Mouse (Mus musculus) liver, embryonic 15.5 days (tissue): ENCODE measurements around the gene Crebbp. TPM values are rescaled to one million over a fixed set of nuclear protein-coding genes. Genes with fewer than 3 reads are reported as not detected.

Experiments
- ATAC-seq: fragments of 200-750 bp; cut with Nextera tagmentation; 2 replicates; pipeline ENCODE4 v1.8.0; 2017; ENCODE audit warnings: moderate number of reproducible peaks, mild to moderate bottlenecking, moderate library complexity; ENCODE audit not compliant: insufficient read depth
- H3K27ac ChIP-seq: fragments of 300-500 bp; sonication (generic); replicated peaks from 2 replicates; pipeline ENCODE4 v1.5.1; 2015; ENCODE audit warnings: mild to moderate bottlenecking, inconsistent platforms
- H3K27me3 ChIP-seq: fragments of 300-500 bp; sonication (generic); 2 replicates; pipeline ENCODE4 v1.6.1; 2015; ENCODE audit warnings: mild to moderate bottlenecking, inconsistent platforms
- H3K36me3 ChIP-seq: fragments of 300-500 bp; sonication (generic); replicated peaks from 2 replicates; pipeline ENCODE4 v1.6.1; 2015; ENCODE audit warnings: moderate library complexity, mild to moderate bottlenecking, inconsistent platforms
- H3K4me1 ChIP-seq: fragments of 300-500 bp; sonication (generic); replicated peaks from 2 replicates; pipeline ENCODE4 v1.6.1; 2015; ENCODE audit warnings: inconsistent platforms
- H3K4me2 ChIP-seq: fragments of 300-500 bp; sonication (generic); 2 replicates; pipeline ENCODE4 v1.6.1; 2015; ENCODE audit warnings: moderate library complexity, mild to moderate bottlenecking, inconsistent platforms
- H3K4me3 ChIP-seq: fragments of 300-500 bp; sonication (generic); replicated peaks from 2 replicates; pipeline ENCODE4 v1.5.1; 2015; ENCODE audit warnings: mild to moderate bottlenecking, inconsistent platforms
- H3K9ac ChIP-seq: fragments of 300-500 bp; sonication (generic); 2 replicates; pipeline ENCODE4 v1.6.1; 2015; ENCODE audit warnings: moderate library complexity, mild to moderate bottlenecking, inconsistent platforms
- H3K9me3 ChIP-seq: fragments of 300-500 bp; sonication (generic); replicated peaks from 2 replicates; pipeline ENCODE4 v1.6.1; 2016; ENCODE audit warnings: inconsistent platforms
- WGBS: fragments of 180-500 bp; shearing (Covaris S2); methylation state at CpG from one replicate; pipeline ENCODE4 v1.1.7; 2015; ENCODE audit warnings: mixed read lengths; ENCODE audit not compliant: insufficient replicate concordance; 5-methylcytosine and 5-hydroxymethylcytosine counted together
- polyA plus RNA-seq: library from polyadenylated mRNA; unstranded; fragments of >200 nt; fragmentation: Nextera tagmentation; extraction: Ambion mirVana; gene quantifications from 2 replicates; pipeline ENCODE4 v1.2.1, GENCODE M21; 2015

Gene Crebbp
- polyA plus RNA-seq, 1 experiment from 2014 or later: 7.9 TPM

DNA sequence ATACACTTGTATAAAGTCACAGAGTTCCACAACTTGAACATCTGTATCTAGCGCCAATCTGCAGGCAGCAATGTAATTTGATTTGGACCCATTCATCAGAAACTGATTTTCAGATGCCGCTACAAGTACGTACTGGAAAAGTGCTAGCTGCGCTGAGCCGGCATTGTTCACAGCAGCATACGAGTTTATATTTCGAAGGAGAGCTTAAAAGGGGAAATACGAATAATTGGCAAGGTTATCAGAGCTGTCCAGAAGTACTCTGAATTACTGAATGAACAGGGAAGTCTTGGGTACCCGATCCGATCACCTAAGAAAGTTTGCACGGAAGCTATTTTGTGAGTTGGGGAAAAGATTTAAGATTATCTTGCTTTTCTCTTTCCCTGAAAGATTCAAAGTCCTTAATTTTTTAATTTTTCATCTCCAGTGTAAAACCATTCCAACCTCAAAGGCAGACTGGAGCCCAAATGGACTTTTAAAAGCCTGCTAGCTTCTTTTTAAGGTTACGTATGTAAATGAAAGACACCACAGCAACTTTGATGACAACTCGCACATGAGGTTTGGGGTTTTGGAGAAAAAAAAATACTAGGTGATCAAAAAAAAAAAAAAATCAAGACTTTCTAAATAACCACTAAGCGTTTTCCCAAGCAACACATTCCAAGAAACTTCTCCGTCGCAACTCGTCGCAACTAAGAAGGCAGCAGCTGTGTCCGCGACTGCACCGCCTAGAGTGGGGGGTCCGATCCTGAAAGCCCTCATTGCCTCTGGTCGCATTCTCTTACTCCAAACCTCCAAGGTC is 1.4 kb downstream of the Crebbp start:
- Histone ChIP-seq H3K36me3 (peaks cover 8% of the 10 kb centered on the region), H3K9me3 (no peaks in the 10 kb centered on the region), H3K4me2 (peak overlapping the region; percentile 96), H3K4me3 (peak overlapping the region; percentile 72), H3K27me3 (peaks cover 15% of the 10 kb centered on the region; the same call in 1 of the 2 replicates), H3K27ac (no peak overlapping the region), H3K9ac (peak overlapping the region; percentile 92), H3K4me1 (peaks cover 34% of the 10 kb centered on the region)
- no peak for ATAC-seq
- WGBS: 10% methylated on average over 23 of the region's 23 CpGs

DNA sequence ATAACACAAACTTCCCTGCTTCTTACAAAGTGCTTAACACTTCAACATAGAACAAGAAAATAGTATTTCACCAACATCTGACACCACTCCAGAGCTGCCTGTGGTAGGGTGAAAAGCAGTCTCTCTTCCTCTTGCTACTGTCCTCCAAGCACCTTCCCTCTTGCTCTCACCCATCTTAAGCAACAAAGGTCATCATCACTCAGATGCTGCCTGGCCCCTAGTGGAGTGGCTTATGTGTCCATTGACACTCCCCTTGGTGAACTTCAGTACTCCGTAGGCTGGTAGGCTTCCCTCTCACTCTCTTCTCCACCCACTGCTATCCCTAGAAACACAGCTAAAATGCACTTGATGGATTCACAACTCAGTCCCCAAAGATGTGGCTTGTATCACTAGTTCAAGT is 3.5 kb downstream of the Crebbp start:
- Histone ChIP-seq H3K4me2 (no peak overlapping the region), H3K27ac (no peak overlapping the region), H3K27me3 (peaks cover 9% of the 10 kb centered on the region; the same call in 1 of the 2 replicates), H3K9me3 (no peaks in the 10 kb centered on the region), H3K9ac (no peak overlapping the region), H3K4me1 (peaks cover 34% of the 10 kb centered on the region), H3K4me3 (no peak overlapping the region), H3K36me3 (peaks cover 8% of the 10 kb centered on the region)
- ATAC-seq: no peak
- 82% methylated on average over 1 of the region's 1 CpGs for WGBS

DNA sequence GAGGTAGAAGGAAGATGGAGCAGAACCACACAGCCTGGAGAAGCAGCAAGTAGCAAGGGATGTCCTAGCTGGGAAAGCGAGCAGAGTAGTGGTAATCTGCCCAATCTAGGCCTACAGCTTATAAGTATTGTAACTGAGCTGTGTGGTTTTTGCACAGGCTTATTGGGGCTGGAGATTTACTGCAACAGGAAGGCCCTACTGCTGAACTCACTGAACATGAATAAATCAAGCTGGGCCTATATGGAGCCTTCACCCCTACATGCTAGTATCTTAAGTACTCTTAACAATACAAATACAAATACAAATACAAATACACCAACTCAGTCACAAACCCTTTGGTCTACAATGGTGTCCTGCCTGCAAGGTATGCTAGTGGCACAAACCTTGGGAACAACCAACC is 10.2 kb downstream of the Crebbp start:
- WGBS: 76% methylated on average over 1 of the region's 1 CpGs
- no peak for ATAC-seq
- no peak overlapping the region for H3K4me2 ChIP-seq
- H3K9ac ChIP-seq: no peak overlapping the region
- H3K36me3 ChIP-seq: peaks cover 8% of the 10 kb centered on the region
- no peaks in the 10 kb centered on the region for H3K9me3 ChIP-seq
- H3K27me3 ChIP-seq: no peaks in the 10 kb centered on the region
- no peak overlapping the region for H3K4me3 ChIP-seq
- no peak overlapping the region for H3K27ac ChIP-seq
- H3K4me1 ChIP-seq: peaks cover 27% of the 10 kb centered on the region

DNA sequence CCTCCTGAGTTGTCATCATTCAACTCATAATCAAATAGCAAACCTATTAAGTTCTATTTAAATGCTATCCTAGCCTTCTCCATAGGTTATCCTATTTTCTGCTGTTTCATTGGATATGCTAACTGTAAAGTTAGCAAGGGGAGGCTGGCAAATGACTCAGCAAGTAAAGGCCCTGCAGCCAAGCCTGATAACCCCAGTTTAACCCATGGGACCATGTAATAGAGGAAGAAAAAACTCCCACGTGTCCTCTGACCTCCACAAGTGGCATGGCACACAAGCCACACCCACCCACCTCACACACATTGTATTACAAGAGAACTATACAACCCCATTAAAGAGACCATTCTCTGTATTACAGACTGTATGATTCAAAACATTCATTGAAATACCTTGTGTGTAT is 13.8 kb downstream of the Crebbp start:
- WGBS: 0% methylated on average over 1 of the region's 1 CpGs
- no peak overlapping the region for H3K27ac ChIP-seq
- H3K9ac ChIP-seq: no peak overlapping the region
- peaks cover 32% of the 10 kb centered on the region for H3K4me1 ChIP-seq
- no peaks in the 10 kb centered on the region for H3K27me3 ChIP-seq
- peak; percentile 85 for ATAC-seq
- H3K36me3 ChIP-seq: no peaks in the 10 kb centered on the region
- H3K4me3 ChIP-seq: no peak overlapping the region
- H3K4me2 ChIP-seq: no peak overlapping the region
- H3K9me3 ChIP-seq: no peaks in the 10 kb centered on the region

DNA sequence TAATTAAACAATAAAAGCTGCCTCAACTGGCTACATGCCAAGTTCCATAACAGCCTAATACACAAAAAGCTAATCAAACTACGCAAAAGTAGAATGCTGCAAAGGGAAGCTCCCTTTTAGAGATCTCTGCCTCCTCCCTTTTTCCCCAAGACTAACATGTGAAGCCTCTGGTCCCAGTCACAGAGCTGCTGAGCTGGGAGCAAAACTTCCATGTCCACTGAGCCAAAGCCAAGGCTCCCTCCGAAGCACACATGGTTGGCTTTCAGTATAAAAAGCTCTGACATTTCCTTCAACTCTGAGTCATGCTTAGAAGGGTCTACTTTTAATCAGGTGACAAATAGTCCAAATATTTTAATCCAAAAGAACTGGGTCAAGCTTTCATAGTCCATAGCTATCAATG is 14.2 kb downstream of the Crebbp start:
- ATAC-seq: peak; percentile 28; the same call in 1 of the 2 replicates
- H3K4me2 ChIP-seq: no peak overlapping the region

DNA sequence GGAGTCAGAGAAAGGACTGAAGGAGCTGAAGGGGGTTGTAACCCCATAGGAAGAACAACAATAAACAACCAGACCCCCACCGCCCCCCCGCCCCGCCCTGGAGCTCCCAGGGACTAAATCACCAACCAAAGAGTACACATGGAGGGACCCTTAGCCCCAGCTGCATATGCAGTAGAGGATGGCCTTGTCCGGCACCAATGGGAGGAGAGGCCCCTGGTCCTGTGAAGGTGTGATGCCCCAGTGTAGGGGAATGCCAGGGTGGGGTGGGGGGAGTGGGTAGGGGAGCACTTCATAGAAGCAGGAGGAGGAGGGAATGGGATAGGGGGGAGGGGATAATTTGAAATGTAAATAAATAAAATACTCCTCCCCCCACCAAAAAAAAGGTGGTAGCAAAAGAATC is 15.8 kb downstream of the Crebbp start:
- Histone ChIP-seq H3K27me3 (no peaks in the 10 kb centered on the region), H3K27ac (no peak overlapping the region), H3K4me1 (peaks cover 29% of the 10 kb centered on the region), H3K4me2 (no peak overlapping the region), H3K4me3 (no peak overlapping the region), H3K36me3 (no peaks in the 10 kb centered on the region), H3K9me3 (no peaks in the 10 kb centered on the region), H3K9ac (no peak overlapping the region)
- no peak for ATAC-seq
- WGBS: 91% methylated on average over 4 of the region's 4 CpGs

More for the DNA sequence above, 14.2 kb downstream of the Crebbp start:
- WGBS: 76% methylated on average over 2 of the region's 2 CpGs
- H3K27me3 ChIP-seq: no peaks in the 10 kb centered on the region
- H3K36me3 ChIP-seq: no peaks in the 10 kb centered on the region
- 0 out of 2 replicates have a peak overlapping the region, but pooled peaks have one; percentile 30 for H3K9ac ChIP-seq
- H3K4me1 ChIP-seq: peaks cover 29% of the 10 kb centered on the region
- H3K9me3 ChIP-seq: no peaks in the 10 kb centered on the region
- H3K27ac ChIP-seq: peak overlapping the region; percentile 64; the same call in 1 of the 2 replicates
- no peak overlapping the region for H3K4me3 ChIP-seq

DNA sequence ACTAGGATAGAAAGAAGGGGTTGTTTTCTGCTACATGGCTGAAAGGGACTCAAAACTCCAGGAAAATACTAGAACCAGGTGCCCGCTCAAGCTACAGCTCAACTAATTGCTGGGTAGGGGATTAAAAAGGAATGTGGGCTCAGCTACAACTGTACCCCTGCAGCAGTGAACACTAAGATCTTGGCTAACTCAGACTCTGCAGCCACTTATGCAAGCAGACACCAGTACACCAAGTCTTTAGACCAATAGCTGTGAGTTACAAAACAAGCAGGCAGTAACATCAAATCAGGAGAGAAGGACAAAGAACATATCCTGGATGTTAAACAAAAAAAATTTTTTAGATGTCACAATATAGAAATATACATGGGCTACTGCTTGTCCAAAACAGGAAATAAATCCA is 23.6 kb downstream of the Crebbp start:
- Histone ChIP-seq H3K4me2 (no peak overlapping the region), H3K4me1 (peaks cover 18% of the 10 kb centered on the region; the same call in 1 of the 2 replicates), H3K36me3 (no peaks in the 10 kb centered on the region), H3K4me3 (no peak overlapping the region), H3K9ac (no peak overlapping the region), H3K27me3 (no peaks in the 10 kb centered on the region), H3K9me3 (no peaks in the 10 kb centered on the region), H3K27ac (no peak overlapping the region)
- 79% methylated on average over 1 of the region's 1 CpGs for WGBS
- ATAC-seq: no peak

DNA sequence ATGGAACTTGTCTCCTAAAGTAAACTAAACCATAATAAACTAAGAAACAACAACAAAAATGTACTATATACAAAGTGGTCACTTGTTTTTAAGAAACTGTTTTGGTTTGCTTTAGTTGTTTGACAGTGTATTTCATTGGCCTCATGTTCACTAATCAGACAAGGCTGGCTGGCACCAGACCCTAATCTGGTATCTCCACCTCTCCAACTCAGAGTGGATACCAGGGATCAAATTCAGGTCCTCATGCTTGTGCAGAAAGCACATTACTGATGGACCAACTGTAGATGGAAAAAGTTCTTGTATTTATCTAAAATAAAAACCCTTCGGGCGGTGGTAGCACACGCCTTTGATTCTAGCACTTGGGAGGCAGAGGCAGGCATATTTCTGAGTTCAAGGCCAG is 38.7 kb downstream of the Crebbp start:
- H3K27ac ChIP-seq: 0 out of 2 replicates have a peak overlapping the region, but pooled peaks have one; percentile 10
- WGBS: 59% methylated on average over 3 of the region's 3 CpGs
- ATAC-seq: no peak

DNA sequence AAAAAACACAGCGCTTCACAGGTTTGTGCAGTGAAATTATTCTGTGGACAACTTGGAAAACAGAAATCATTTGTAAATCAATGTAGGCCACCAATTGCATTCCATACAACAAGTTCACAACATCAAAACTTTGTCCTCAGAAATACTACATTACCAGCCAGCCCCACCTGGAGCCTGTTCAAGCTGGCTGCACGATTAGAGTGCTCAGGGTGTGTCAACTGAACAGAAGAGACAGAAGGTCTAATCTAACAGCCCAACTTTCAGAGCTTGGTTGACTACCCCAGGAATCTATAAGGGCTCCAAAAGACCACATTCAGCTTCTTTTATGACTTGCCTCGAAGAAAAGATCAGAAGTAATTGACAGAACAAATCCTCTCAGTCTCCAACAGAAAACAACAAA is 44.3 kb downstream of the Crebbp start:
- Histone ChIP-seq H3K4me3 (no peak overlapping the region), H3K27ac (peak overlapping the region; percentile 73), H3K36me3 (peaks cover 11% of the 10 kb centered on the region), H3K4me1 (peaks cover 20% of the 10 kb centered on the region), H3K9ac (peak overlapping the region; percentile 7; the same call in 1 of the 2 replicates), H3K9me3 (no peaks in the 10 kb centered on the region), H3K27me3 (no peaks in the 10 kb centered on the region), H3K4me2 (peak overlapping the region; percentile 29; the same call in 1 of the 2 replicates)
- ATAC-seq: peak; percentile 98
- WGBS: 40% methylated on average over 3 of the region's 3 CpGs

More for the DNA sequence above, 38.7 kb downstream of the Crebbp start:
- Histone ChIP-seq H3K9me3 (no peaks in the 10 kb centered on the region), H3K9ac (no peak overlapping the region), H3K27me3 (no peaks in the 10 kb centered on the region), H3K4me3 (no peak overlapping the region), H3K4me2 (no peak overlapping the region), H3K4me1 (peaks cover 19% of the 10 kb centered on the region), H3K36me3 (peaks cover 19% of the 10 kb centered on the region)

DNA sequence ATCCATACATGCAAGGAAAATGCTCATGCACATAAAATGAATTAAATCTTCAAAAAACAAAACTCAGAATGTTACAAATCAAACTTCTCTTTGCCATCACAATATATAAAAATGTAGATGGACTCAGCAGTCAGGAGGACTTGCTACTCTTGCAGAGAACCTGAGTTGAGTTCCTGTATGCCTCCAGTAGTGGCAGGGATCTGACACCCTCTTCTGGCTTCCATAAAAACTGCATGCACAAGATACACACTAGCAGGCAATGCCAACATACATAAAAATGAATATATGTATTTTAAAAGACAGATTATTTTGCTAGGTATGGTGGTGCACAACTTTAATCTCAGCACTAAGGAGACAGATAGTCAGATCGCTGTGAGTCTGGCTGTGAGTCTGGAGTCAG is 45.3 kb downstream of the Crebbp start:
- Histone ChIP-seq H3K36me3 (peaks cover 11% of the 10 kb centered on the region), H3K4me1 (peaks cover 20% of the 10 kb centered on the region), H3K9ac (no peak overlapping the region), H3K27ac (no peak overlapping the region), H3K4me3 (no peak overlapping the region), H3K27me3 (no peaks in the 10 kb centered on the region), H3K9me3 (no peaks in the 10 kb centered on the region), H3K4me2 (no peak overlapping the region)
- WGBS: 85% methylated on average over 1 of the region's 1 CpGs
- no peak for ATAC-seq

DNA sequence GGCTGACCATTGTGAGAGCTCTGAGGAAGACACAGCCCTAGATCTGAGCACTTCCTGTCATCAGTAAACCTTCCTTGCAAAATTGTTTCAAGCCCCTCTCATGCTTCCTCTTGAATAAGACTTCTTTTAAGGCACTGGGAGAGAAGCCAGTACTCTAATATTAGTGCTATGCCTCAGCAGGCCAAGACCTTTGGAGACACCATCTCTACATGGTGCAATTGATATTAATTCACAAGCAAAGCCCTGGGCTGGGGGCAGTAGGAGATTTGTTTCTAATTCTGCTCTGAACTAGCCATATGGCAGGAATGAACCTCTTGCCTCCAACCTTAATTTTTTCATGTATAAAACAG is 52.9 kb downstream of the Crebbp start:
- Histone ChIP-seq H3K4me1 (peaks cover 14% of the 10 kb centered on the region; the same call in 1 of the 2 replicates), H3K4me2 (no peak overlapping the region), H3K36me3 (no peaks in the 10 kb centered on the region), H3K9ac (no peak overlapping the region), H3K9me3 (no peaks in the 10 kb centered on the region), H3K27me3 (no peaks in the 10 kb centered on the region), H3K4me3 (no peak overlapping the region), H3K27ac (no peak overlapping the region)
- no peak for ATAC-seq
